Mouse (Mus musculus) 3T3-L1 (cell line): ENCODE results near the gene Atp6v0c.

Experiments
- DNase-seq: peaks from one replicate; pipeline ENCODE4 v3.0.0-alpha.2; 2015; ENCODE audit warnings: low read depth, low spot score

Atp6v0c gene

DNA sequence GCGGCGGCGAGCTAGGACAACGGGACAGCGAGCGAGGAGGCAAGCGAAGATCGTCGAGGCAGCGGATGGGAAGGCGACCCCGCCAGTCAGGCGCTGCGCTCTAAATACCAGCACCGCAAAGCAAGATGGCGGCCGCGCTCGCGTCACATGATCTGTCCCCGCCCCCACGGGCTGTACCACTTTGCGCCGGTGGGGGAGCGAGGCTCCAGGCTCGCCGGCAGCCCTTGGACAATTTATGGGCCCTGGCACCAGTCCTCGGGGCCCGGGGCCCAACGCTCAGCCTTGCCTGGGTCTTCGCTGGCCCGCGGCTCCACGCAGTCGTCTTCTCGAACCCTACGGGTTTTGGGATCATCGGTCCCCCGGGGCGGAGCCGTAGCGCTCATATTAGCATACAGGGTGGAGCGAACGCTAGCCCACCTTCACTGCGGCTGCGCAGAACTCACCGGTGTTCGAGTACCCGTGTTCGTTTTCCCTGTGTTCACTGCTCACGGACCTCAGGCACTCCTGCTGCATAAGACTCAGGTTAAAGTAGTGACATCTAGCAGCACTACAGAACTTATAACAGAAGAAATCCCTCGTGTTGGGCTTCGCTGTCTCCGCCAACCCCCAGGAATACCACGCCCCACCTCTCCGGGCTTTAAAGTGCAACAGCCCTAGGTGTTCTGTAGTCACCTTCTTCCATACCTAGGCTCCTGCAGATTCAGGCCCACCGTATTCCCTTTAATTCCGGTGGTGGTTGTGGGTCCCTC is at the start of gene Atp6v0c:
Gene Atp6v0c, minus strand, starts transcription at position 386 of the 749 bp plus-strand sequence.
- DNase-seq: peak; percentile 97

- no peak for DNase-seq
These were observed 47.3 kb upstream of the Atp6v0c start for GRCm38 (mm10) chr17:24216836-24217235.

DNA sequence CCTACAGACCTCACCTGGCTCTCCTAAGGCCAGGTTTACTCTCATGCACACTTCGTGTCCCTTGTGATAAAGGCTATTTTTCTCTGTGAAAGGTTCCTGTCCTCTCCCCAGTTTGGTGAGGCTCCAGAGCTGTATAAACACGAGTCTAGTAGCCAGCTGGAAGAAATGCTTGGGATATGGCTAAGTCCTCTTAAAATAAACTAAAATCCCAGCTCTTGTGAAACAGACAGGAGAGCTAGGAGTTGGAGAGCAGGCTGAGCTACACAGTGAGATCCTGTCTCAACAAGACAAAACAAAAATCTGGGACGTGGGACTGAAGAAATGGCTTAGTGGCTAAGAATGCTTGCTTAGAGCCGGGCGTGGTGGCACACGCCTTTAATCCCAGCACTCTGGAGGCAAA is 43.7 kb upstream of the Atp6v0c start:
- no peak for DNase-seq

DNA sequence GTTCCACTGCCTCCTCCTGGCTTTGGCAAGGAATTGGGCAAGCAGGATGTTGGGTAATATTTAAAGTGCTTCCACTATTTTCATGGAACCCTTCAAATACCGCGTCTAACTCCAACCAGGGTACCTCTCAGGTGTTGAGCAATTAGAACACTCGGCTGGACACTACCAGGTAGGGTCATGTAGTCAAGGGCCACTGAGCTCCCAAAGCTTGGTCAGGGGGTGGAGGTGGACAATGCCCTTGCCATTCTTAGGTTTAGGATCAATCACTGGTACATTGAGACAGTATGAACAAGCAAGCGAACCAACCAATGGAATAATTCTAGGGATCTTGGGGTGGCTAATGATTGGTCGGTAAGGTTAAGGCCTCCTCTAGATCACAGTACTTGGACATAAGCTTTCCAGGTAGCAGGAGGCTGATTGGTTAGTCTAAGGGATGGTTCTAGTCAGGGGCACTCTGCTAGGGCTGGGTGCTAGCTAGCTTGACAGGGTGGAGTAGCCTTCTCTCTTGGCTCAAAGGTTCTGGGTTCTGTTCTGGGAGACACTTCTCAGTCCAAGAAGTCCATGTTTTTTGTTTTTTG is 43.0 kb upstream of the Atp6v0c start:
- DNase-seq: no peak

DNA sequence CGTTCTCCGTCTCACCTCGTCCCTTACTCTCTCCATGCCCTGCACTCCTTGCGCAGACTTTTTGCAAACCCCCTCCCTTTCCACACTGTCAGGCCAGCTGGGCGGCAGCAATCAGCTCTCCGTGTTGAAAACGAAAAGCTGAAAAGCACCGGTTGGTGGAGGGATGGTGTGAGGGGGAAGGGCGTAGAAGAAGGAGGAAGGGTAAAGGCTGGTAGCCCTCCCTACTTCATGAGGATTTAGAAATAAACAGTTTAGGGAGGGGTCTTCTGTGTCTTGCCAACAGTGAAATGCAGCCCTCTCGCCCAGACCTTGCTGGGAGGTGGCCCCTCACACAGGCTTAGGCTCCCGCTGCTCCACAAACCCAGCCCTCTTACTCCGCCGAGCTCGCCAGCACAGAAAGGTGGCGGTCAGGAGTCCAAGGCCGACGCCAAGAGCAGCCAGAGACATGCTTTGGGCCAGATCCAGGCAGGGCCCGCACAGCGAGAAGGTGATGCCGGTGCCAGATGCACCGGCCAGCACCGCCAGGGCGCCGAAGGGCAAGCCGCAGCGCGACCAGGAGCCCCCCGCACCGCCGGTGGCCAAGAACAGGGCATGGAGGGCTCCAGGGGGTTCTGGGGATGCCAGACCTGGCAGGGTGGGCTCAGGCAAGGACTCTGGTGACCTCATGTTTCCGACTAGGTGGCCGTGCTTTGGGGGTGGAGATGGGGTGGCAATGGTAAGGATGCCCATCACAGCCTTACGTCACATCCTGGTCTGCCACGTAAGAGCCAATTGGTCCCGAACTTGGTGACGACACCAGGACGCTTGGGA is 42.3 kb upstream of the Atp6v0c start:
- DNase-seq: no peak

- DNase-seq: no peak
These were observed 41.1 kb upstream of the Atp6v0c start for GRCm38 (mm10) chr17:24210591-24210990.

GRCm38 (mm10) chr17:24209916-24210240 is 40.4 kb upstream of the Atp6v0c start:
- DNase-seq: no peak

DNA sequence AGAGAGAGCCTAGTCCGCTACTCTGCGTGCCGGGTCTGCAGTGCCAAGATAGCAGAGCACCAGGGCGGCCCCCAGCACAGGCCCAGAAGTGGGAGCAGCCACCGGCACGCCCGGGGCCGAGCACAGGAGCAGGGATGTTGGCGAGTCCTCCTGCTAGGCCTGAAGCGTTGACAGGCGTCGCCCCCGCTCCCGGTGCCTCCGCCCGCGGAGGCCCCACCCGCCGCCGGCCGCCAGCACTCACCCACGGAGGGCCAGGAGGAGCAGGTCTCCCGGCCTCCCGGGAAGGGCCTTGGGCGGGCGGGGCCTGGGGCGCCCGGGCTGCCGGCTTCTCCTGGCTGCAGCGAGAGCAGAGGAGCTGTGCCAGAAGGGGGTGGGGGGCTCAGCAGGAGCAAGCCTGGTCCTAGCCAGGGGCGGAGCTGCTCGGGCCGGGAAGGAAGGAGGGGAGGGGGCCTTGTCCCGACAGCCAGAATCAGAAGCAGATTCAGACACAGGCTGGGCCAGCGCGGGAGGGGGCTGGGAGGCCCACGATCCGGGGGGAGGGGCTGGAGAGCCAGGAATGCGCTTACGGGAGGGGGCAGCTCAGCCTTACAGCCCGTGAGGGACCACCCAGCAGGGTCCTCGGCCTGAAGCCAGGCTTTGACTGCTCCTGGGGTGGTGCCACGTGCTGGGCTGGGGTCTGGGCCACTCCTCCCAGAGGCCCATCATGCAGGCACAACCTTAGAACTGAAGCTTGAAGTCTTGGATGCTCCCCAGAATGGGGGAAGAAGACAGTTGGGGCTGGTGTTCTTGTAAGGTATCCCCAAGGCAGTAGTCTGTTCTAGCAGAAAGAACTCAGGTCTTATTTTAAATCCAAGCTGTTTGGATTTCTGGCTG is 39.8 kb upstream of the Atp6v0c start, which contains the start of gene Ntn3:
Gene Ntn3, minus strand, starts transcription at position 489 of the 873 bp plus-strand sequence.
- no peak for DNase-seq

DNA sequence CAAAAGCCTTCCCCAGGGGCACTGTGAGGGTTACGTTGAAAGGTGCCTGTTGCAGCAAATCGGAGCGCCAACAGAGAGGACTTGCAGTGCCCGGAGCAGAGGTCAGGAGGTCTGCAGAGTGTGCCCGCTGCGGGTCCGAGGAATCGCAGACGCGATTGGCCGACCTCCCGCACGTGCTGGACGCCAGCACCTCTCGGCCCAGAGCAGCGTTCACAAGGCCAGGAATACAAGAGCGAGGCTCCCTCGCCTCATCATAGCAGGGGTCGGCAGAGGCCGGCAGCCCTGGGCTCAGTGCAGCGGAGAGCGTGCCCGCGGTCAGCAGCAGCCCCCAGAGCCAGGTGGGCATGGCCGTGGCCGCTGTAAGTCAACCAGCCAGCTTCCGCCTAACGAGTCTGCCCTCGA is 39.1 kb upstream of the Atp6v0c start:
- no peak for DNase-seq

- no peak for DNase-seq
These were observed 38.5 kb upstream of the Atp6v0c start for GRCm38 (mm10) chr17:24207768-24208640.

- no peak for DNase-seq
These were observed 37.2 kb upstream of the Atp6v0c start for GRCm38 (mm10) chr17:24206451-24207351.

DNA sequence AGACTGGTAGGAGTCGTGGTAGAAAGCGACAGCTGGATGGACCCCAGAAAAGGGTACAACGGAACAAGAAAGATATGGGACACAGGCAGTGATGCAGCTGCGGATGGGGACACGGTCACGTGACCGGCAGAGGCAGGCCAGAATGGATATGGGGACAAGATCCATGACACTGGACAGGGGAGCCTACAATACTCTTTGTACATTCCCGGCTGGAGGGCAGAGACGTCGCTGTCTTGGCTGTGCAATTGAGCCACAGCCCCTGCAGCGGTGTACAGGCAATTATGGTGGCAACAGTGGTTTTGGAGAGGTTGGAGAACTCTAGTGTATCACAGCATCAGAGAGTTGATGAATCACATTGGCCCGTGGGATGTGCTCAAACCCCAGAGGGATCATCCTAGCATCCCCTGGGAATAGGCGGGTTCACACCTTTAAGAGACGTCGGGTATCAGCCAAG is 36.4 kb upstream of the Atp6v0c start:
- DNase-seq: no peak

DNA sequence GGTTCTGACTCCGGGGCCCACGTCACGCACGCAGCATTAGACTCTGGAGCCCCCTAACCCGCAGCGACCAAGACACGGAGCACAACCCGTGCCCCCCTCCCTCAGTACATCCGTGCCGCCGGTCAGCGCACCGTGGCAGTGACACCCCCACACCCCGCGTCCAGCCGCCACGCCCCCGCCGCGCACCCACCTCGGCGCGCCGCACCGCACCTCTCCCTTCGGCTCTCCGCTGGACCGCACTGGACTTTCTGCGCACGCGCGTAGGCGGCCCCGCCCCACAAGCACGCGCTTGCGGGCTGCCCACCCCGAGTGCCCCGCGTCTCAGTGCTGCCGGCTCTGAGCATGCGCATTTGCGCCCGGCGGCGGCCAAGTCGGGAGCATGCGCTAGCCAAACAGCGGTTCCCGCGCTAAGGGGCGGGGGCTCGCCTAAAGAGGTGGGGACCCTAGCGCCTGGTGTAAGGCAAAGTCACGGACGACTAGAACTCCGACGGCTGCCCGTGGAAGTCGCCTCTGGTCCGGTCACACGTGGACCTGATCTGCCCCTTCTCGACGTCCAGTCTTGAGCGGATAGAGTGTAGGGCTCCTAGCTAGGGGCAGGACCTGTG is 35.9 kb upstream of the Atp6v0c start, which contains the start of gene Tbc1d24:
Gene Tbc1d24, minus strand, starts transcription at position 279 of the 605 bp plus-strand sequence.
- DNase-seq: peak; percentile 83

- peak; percentile 36 for DNase-seq
These were observed 35.3 kb upstream of the Atp6v0c start for GRCm38 (mm10) chr17:24204846-24205245.

GRCm38 (mm10) chr17:24203611-24204534 is 34.4 kb upstream of the Atp6v0c start:
- DNase-seq: no peak

GRCm38 (mm10) chr17:24203068-24203467 is 33.6 kb upstream of the Atp6v0c start:
- no peak for DNase-seq

GRCm38 (mm10) chr17:24201092-24201491 is 31.6 kb upstream of the Atp6v0c start:
- no peak for DNase-seq

GRCm38 (mm10) chr17:24199741-24200140 is 30.2 kb upstream of the Atp6v0c start:
- DNase-seq: no peak
